Mouse (Mus musculus) brain, embryonic 18.5 days (tissue): ENCODE measurements at regions not wholly inside any gene's neighbourhood (a gene's known extent, or its start where the extent isn't known, plus 50 kb on each side); places are given as distances from the start of the nearest gene placed in this dataset.
A peak's percentile ranks its signal among the peaks of the same experiment; 100 is the strongest.

Source experiments
- DNase-seq: peaks from one replicate; pipeline ENCODE4 v3.0.0-alpha.2; 2012; ENCODE audit warnings: low read depth, low spot score

GRCm38 (mm10) chr16:93533205-93533604, 70.7 kb downstream of the Setd4 start:
- no peak for DNase-seq

- DNase-seq, result no peak
Observed at GRCm38 (mm10) chr16:93531937-93532336, 71.9 kb downstream of the Setd4 start.

GRCm38 (mm10) chr16:93522485-93522884, 81.4 kb downstream of the Setd4 start:
- no peak for DNase-seq

GRCm38 (mm10) chr16:93520481-93520880, 83.4 kb downstream of the Setd4 start:
- no peak for DNase-seq

GRCm38 (mm10) chr16:93518620-93519019, 85.2 kb downstream of the Setd4 start:
- DNase-seq, result no peak

- no peak for DNase-seq
Observed at GRCm38 (mm10) chr16:93516793-93517192, 87.1 kb downstream of the Setd4 start.

- DNase-seq, result peak; percentile 47
Observed at GRCm38 (mm10) chr16:93515456-93515941, 88.4 kb downstream of the Setd4 start.

GRCm38 (mm10) chr16:93513616-93514041, 90.2 kb downstream of the Setd4 start:
- DNase-seq, result no peak

- DNase-seq, result no peak
Observed at GRCm38 (mm10) chr16:93511988-93512387, 91.9 kb downstream of the Setd4 start.

GRCm38 (mm10) chr16:93511517-93511916, 92.3 kb downstream of the Setd4 start:
- no peak for DNase-seq

- no peak for DNase-seq
Observed at GRCm38 (mm10) chr16:93498800-93499199, 105.1 kb downstream of the Setd4 start.

GRCm38 (mm10) chr16:93493337-93494002, 110.4 kb downstream of the Setd4 start:
- DNase-seq, result no peak

GRCm38 (mm10) chr16:93486646-93487550, 117.0 kb downstream of the Setd4 start:
- no peak for DNase-seq

- no peak for DNase-seq
Observed at GRCm38 (mm10) chr16:93469957-93470356, 133.9 kb downstream of the Setd4 start.

- no peak for DNase-seq
Observed at GRCm38 (mm10) chr16:93465741-93466140, 138.1 kb downstream of the Setd4 start.

GRCm38 (mm10) chr16:93464898-93465297, 139.0 kb downstream of the Setd4 start:
- no peak for DNase-seq

- DNase-seq, result no peak
Observed at GRCm38 (mm10) chr16:93463405-93463804, 140.5 kb downstream of the Setd4 start.

- no peak for DNase-seq
Observed at GRCm38 (mm10) chr16:93462286-93462610, 141.6 kb downstream of the Setd4 start.

- DNase-seq, result no peak
Observed at GRCm38 (mm10) chr16:93461406-93462285, 142.2 kb downstream of the Setd4 start.

GRCm38 (mm10) chr16:93459497-93460240, 144.2 kb downstream of the Setd4 start:
- no peak for DNase-seq
